Comparison of ENCODE assay signal across 9 mouse cellular contexts in the genomic region with DNA sequence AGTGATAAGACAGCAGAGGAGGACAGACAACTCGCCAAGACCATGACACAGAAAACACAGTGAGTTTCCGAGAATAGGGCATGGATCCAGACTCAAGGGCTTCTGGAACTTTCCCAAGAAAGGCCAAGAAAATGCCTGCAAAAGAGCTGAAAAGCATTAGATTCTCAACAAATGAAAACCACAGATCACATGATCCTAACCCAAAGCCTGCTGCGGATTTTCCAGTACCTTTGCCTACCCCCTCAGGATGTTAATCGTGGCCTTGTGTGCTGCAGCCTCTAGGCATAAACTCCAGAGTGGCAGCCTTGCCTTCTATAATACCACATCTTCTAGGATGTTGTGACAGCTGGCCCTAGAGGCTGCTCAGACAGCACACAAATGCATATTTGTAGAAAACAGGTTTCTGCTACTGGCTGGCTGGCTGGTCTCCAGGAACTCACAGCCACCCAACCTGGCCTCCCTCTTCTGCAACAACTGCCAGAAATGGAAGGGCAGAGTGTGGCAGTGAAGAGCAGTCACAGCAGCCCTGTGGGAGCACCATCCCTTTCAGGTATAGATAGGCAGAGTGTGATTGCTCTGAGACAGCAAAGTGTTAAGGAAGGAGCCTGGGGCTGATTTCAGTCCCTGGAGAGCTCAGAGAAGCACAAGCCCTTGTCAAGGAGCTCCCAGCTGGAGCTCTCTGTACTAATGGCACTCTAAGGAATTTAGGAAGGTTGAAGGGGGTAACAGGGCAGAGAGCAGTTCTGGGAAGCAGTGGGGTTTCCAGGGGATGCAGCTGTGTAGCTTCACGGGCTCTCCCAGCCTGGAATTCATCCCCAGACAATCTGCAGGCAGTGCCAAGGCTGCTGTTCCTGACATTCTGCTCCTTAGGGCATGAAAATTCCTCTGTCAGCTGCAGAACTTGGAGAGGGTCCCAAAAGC.
DNase-seq lines count a peak whose midpoint lies in the region; ATAC-seq and TF ChIP-seq lines count a peak whose summit lies in the region.
"Had no signal": no experiment of that assay in that cellular context is flagged by ENCODE, and none has a peak within 500 bp of the region (broad histone marks: within the 10 kb centered on the region; RNA-seq: fewer than 3 reads in every experiment).

No protein-coding gene starts in this region.

- no peak overlapping the region for H3K4me3 ChIP-seq in midbrain, postnatal 0 days (ENCODE audit: low read depth, low read length)

- H3K9ac ChIP-seq in midbrain, postnatal 0 days (replicated peaks; ENCODE audit: low read length, poor library complexity, severe bottlenecking), result no peak overlapping the region; the same call in 1 of the 2 replicates
- H3K9ac ChIP-seq: liver, embryonic 14.5 days had no signal

- peaks cover 9% of the 10 kb centered on the region; the same call in 1 of the 2 replicates for H3K4me1 ChIP-seq in midbrain, postnatal 0 days (ENCODE audit: insufficient read depth, low read length)

- WGBS in midbrain, postnatal 0 days, result 35% methylated on average over 5 of the region's 5 CpGs

- no peaks in the 10 kb centered on the region for H3K36me3 ChIP-seq in midbrain, postnatal 0 days (ENCODE audit: insufficient read depth, low read length)

- H3K4me2 ChIP-seq in midbrain, postnatal 0 days (ENCODE audit: low read depth, low read length, poor library complexity, severe bottlenecking), result no peak overlapping the region

- DNase-seq in frontal cortex, postnatal 25 days (ENCODE audit: low spot score in 2 of 2), result no peak
- peak; percentile 51 for DNase-seq in brain, adult 2 months (ENCODE audit: low read depth, low spot score)
- peak; percentile 11 to 13 for DNase-seq in frontal cortex, postnatal 14 days (ENCODE audit: low spot score in 2 of 2)
- DNase-seq in kidney, postnatal 14 days, result peak; percentile 47
- peak; percentile 52 for DNase-seq in midbrain, postnatal 0 days (ENCODE audit: low spot score)
- DNase-seq in urinary bladder, adult 2 months (ENCODE audit: low spot score), result no peak
- DNase-seq in T-cell, adult 2 months (ENCODE audit: low spot score), result no peak

- TF ChIP-seq CTCF in midbrain, postnatal 0 days (IDR thresholded peaks at IDR 0.05), result no peak

- H3K27me3 ChIP-seq in midbrain, postnatal 0 days (ENCODE audit: insufficient read depth, low read length), result no peaks in the 10 kb centered on the region

- no peaks in the 10 kb centered on the region for H3K9me3 ChIP-seq in midbrain, postnatal 0 days (ENCODE audit: low read length)

- peak overlapping the region; percentile 65 for H3K27ac ChIP-seq in midbrain, postnatal 0 days (ENCODE audit: low read depth, low read length)
- H3K27ac ChIP-seq: liver, embryonic 14.5 days had no signal

- ATAC-seq in frontal cortex, adult (ENCODE audit: low TSS enrichment), result peak; percentile 73
- ATAC-seq in midbrain, postnatal 0 days (ENCODE audit: low FRiP score), result peak; percentile 69; the same call in 1 of the 2 replicates

Comparison
In these comparisons a context has a peak if more than half of its experiments do, and no peak if none do; other contexts are left out.
1. DNase-seq: peak in brain, adult 2 months (single experiment), frontal cortex, postnatal 14 days (2 of 2), kidney, postnatal 14 days (single experiment) and midbrain, postnatal 0 days (single experiment); none in frontal cortex, postnatal 25 days (0 of 2), urinary bladder, adult 2 months (single experiment) and T-cell, adult 2 months (single experiment).